Mouse (Mus musculus): ENCODE results near the gene Gm20888.
"Not testable (repeated sequence)": the region's sequence is repeated elsewhere in the genome, so short reads cannot be mapped to it uniquely, and the experiment has no call there.

Gm20888 gene

GRCm38 (mm10) chrY:70441582-70441981 is at the start of gene Gm20888:
TSS of gene Gm20888 (plus strand) at chrY:70441882.
- not testable (repeated sequence) for DNase-seq (ENCODE audit: low spot score in 2 of 2)
